Mouse (Mus musculus) limb, embryonic 11.5 days (tissue): ENCODE measurements around the gene Tnrc6b. TPM values are rescaled to one million over a fixed set of nuclear protein-coding genes. Genes with fewer than 3 reads are reported as not detected.

ENCODE experiments used
- ATAC-seq: fragments of 200-750 bp; cut with Nextera tagmentation; 2 replicates; pipeline ENCODE4 v1.8.0; 2017; ENCODE audit warnings: low read depth; ENCODE audit not compliant: insufficient number of reproducible peaks, low FRiP score, low TSS enrichment
- DNase-seq: peaks from one replicate; pipeline ENCODE4 v3.0.0-alpha.2; 2015; ENCODE audit warnings: low spot score
- H3K27ac ChIP-seq: fragments of 300-500 bp; sonication (generic); replicated peaks from 2 replicates; pipeline ENCODE4 v1.5.1; 2014; ENCODE audit warnings: low read depth, mild to moderate bottlenecking, low read length
- H3K27me3 ChIP-seq: fragments of 300-500 bp; sonication (generic); 2 replicates; pipeline ENCODE4 v1.6.1; 2014; ENCODE audit warnings: mild to moderate bottlenecking, low read length, mixed read lengths; ENCODE audit not compliant: control insufficient read depth, insufficient read depth
- H3K36me3 ChIP-seq: fragments of 300-500 bp; sonication (generic); 2 replicates; pipeline ENCODE4 v1.6.1; 2014; ENCODE audit warnings: mild to moderate bottlenecking, low read length, moderate library complexity, mixed read lengths; ENCODE audit not compliant: control insufficient read depth, insufficient read depth
- H3K4me1 ChIP-seq: fragments of 300-500 bp; sonication (generic); 2 replicates; pipeline ENCODE4 v1.6.1; 2014; ENCODE audit warnings: low read length, mixed read lengths; ENCODE audit not compliant: control insufficient read depth, insufficient read depth
- H3K4me2 ChIP-seq: fragments of 300-500 bp; sonication (generic); 2 replicates; pipeline ENCODE4 v1.6.1; 2014; ENCODE audit warnings: low read depth, mild to moderate bottlenecking, moderate library complexity; ENCODE audit not compliant: severe bottlenecking
- H3K4me3 ChIP-seq: fragments of 300-500 bp; sonication (generic); 2 replicates; pipeline ENCODE4 v1.5.1; 2014; ENCODE audit warnings: low read depth, low read length
- H3K9ac ChIP-seq: fragments of 300-500 bp; sonication (generic); 2 replicates; pipeline ENCODE4 v1.6.1; 2014; ENCODE audit warnings: mild to moderate bottlenecking, low read length
- H3K9me3 ChIP-seq: fragments of 300-500 bp; sonication (generic); 2 replicates; pipeline ENCODE4 v1.6.1; 2016; ENCODE audit warnings: low read length; ENCODE audit not compliant: control insufficient read depth
- WGBS: fragments of 180-500 bp; shearing (Covaris S2); extraction: QIAGEN DNeasy Blood & Tissue Kit; methylation state at CpG from one replicate; pipeline ENCODE4 v1.1.7; 2014; 5-methylcytosine and 5-hydroxymethylcytosine counted together
- microRNA-seq: library from miRNA; unstranded; fragments of <30 nt; microRNA quantifications from one replicate; pipeline ENCODE4, GENCODE M21; 2016
- polyA plus RNA-seq: library from polyadenylated mRNA; unstranded; fragments of >200 nt; fragmentation: Nextera tagmentation; extraction: Ambion mirVana; gene quantifications from 2 replicates; pipeline ENCODE4 v1.2.1, GENCODE M21; 2014

The Tnrc6b gene
- polyA plus RNA-seq, 1 experiment from 2014 or later = 15.4 TPM

DNA sequence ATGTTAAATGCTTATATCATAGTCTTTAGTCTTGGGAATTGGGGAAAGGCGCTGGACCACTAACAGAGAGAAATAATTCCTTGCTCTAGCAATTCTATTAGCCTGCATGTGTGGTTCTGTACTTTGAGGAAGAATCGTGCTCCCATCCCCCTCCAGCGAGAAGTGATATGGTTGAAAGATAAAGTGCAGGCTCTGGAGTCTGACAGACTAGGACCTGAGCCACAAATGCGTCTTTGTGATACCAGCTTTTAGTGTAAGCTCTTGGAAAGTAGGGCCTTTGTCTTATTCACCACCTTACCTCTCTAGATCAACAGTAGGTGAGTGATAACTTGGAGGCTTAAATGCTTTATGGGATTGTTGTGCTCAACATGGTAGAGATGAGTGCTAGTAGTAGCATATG lies 270.1 kb downstream of the Tnrc6b start:
- Histone ChIP-seq H3K4me2 (no peak overlapping the region), H3K9me3 (no peaks in the 10 kb centered on the region), H3K36me3 (no peaks in the 10 kb centered on the region), H3K4me1 (no peaks in the 10 kb centered on the region), H3K4me3 (no peak overlapping the region), H3K9ac (no peak overlapping the region), H3K27me3 (no peaks in the 10 kb centered on the region; the same call in 1 of the 2 replicates), H3K27ac (no peak overlapping the region)
- no peak for DNase-seq
- ATAC-seq = no peak
- 85% methylated on average over 4 of the region's 4 CpGs for WGBS

DNA sequence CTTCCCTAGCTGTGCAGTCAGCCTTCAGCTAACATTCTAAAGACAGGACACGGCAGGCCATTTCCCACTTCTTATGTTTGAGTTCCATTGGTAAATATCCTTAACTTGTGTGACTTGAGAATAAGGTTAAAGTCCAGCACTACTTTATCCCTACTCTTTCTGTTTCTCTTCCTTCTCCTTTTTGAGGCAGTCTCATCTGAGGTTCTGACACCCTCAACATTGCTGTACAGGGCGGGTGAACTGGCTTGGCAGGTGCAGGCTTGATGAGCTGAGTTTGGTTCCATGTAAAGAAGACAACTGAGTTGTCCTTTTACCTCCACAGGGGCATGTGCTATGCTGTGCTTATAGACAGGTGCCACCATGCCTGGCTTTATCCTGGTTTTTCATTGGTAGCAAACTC lies 272.2 kb downstream of the Tnrc6b start:
- no peak overlapping the region for H3K9ac ChIP-seq
- WGBS = 93% methylated on average over 2 of the region's 2 CpGs
- no peak overlapping the region for H3K27ac ChIP-seq
- H3K4me2 ChIP-seq = no peak overlapping the region
- no peaks in the 10 kb centered on the region for H3K9me3 ChIP-seq
- H3K4me3 ChIP-seq = no peak overlapping the region
- H3K36me3 ChIP-seq = no peaks in the 10 kb centered on the region
- H3K4me1 ChIP-seq = no peaks in the 10 kb centered on the region
- DNase-seq (no peak), ATAC-seq (no peak)
- H3K27me3 ChIP-seq = no peaks in the 10 kb centered on the region; the same call in 1 of the 2 replicates

DNA sequence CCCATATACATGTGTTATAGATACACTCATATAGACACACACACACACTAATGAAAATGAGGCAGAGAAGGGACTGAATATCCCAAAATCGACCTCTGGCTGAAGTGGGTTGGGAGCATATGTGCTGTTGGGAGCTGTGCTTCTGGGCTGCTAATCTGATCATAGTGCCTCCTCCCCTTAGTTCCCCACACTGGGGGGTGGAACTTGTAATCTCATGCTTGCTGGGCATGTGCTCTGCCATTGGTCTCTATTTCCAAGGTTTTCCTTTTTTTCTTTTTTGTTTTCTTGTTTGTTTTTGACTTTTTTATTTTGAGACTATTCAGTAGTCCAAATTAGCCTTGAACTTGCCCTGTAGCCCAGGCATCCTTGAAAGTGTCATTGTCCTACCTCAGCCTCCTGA lies 277.2 kb downstream of the Tnrc6b start:
- no peaks in the 10 kb centered on the region for H3K9me3 ChIP-seq
- H3K4me1 ChIP-seq = no peaks in the 10 kb centered on the region
- no peak for DNase-seq
- H3K4me3 ChIP-seq = no peak overlapping the region
- H3K27ac ChIP-seq = no peak overlapping the region
- no peak overlapping the region for H3K9ac ChIP-seq
- 59% methylated on average over 1 of the region's 1 CpGs for WGBS
- H3K36me3 ChIP-seq = no peaks in the 10 kb centered on the region
- ATAC-seq = no peak
- H3K27me3 ChIP-seq = no peaks in the 10 kb centered on the region
- H3K4me2 ChIP-seq = no peak overlapping the region

DNA sequence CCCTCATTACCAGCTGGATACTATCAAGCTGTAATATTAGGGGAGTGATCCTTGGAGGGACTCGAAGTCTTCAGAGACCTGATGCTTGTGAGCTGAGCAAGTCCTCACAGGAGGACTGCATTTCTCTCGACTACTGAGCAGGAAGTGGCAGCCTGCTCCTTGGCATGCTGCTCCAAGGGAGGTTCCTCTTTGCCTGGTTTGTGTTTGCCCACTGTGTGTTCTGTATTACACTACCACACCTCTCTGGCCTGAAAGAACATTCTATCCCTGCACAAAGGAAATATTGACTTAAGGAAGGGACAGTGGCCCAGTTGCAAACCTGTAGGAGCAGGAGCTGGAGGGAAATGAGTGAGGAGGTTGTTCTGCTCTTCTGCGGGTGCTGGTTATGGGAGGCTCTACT lies 278.6 kb downstream of the Tnrc6b start:
- no peaks in the 10 kb centered on the region for H3K4me1 ChIP-seq
- 75% methylated on average over 3 of the region's 3 CpGs for WGBS

More for the DNA sequence above, 278.6 kb downstream of the Tnrc6b start:
- ATAC-seq (no peak), DNase-seq (no peak)
- no peaks in the 10 kb centered on the region for H3K36me3 ChIP-seq
- no peak overlapping the region for H3K9ac ChIP-seq
- no peak overlapping the region for H3K27ac ChIP-seq
- H3K9me3 ChIP-seq = no peaks in the 10 kb centered on the region
- H3K27me3 ChIP-seq = no peaks in the 10 kb centered on the region
- no peak overlapping the region for H3K4me3 ChIP-seq
- no peak overlapping the region for H3K4me2 ChIP-seq

Small RNA genes lying within 50 kb of the gene (microRNA-seq; reads per million reads assigned to microRNA genes)
- 17.1 reads per million, percentile 27 among the genes with 10 or more reads in this experiment for gene Mir5113

Other genes starting within 250 kb of the Tnrc6b start
- not detected in 2 replicates for gene Enthd1, start 146.2 kb upstream of the Tnrc6b start, polyA plus RNA-seq
- gene Grap2, start 138.7 kb upstream of the Tnrc6b start, polyA plus RNA-seq = 3.8 and 4.0 TPM in 2 replicates
- 0.38 and 0.60 TPM in 2 replicates for gene Fam83f, start 39.5 kb upstream of the Tnrc6b start, polyA plus RNA-seq
- 196 and 197 TPM in 2 replicates for gene Adsl, start 237.2 kb downstream of the Tnrc6b start, polyA plus RNA-seq